Mouse (Mus musculus) ES-E14 (cell line): ENCODE measurements around the gene Rgs3. TPM values are rescaled to one million over a fixed set of nuclear protein-coding genes. Genes with fewer than 3 reads are reported as not detected.
"Not testable (repeated sequence)": the region's sequence is repeated elsewhere in the genome, so short reads cannot be mapped to it uniquely, and the experiment has no call there.

ENCODE experiments used
- DNase-seq: peaks from one replicate; pipeline ENCODE4 v3.0.0-alpha.2; 2013; ENCODE audit warnings: low read depth, low spot score
- H3K27ac ChIP-seq: 2 replicates; pipeline ENCODE4 v1.5.1; 2012; ENCODE audit warnings: low read depth, mild to moderate bottlenecking, low read length, moderate library complexity, mixed read lengths; ENCODE audit not compliant: poor library complexity, insufficient read depth, severe bottlenecking
- H3K36me3 ChIP-seq: 2 replicates; pipeline ENCODE4 v1.6.1; 2012; ENCODE audit warnings: mild to moderate bottlenecking, low read length, moderate library complexity, mixed read lengths; ENCODE audit not compliant: control insufficient read depth, poor library complexity, insufficient read depth, severe bottlenecking
- H3K4me1 ChIP-seq, 2 experiments: fragments of 150-350 bp in 1 of 2; sonication (generic) in 1 of 2; 2 replicates each; pipeline ENCODE4 v1.6.1; 2012; ENCODE audit warnings: low read length in 2 of 2, mild to moderate bottlenecking in 1 of 2, mixed read lengths in 1 of 2; ENCODE audit not compliant: control insufficient read depth in 2 of 2, insufficient read depth in 2 of 2, poor library complexity in 1 of 2
- H3K4me3 ChIP-seq, 2 experiments: fragments of 150-350 bp in 1 of 2; sonication (generic) in 1 of 2; 2 replicates each; pipeline ENCODE4 v1.5.1; 2012; ENCODE audit warnings: low read length in 2 of 2, low read depth in 1 of 2, mild to moderate bottlenecking in 1 of 2, mixed read lengths in 1 of 2; ENCODE audit not compliant: insufficient read depth in 1 of 2, poor library complexity in 1 of 2, severe bottlenecking in 1 of 2
- H3K9ac ChIP-seq: 2 replicates; pipeline ENCODE4 v1.6.1; 2012; ENCODE audit warnings: low read depth, mild to moderate bottlenecking, low read length, mixed read lengths; ENCODE audit not compliant: poor library complexity, insufficient read depth, severe bottlenecking
- H3K9me3 ChIP-seq: fragments of 150-350 bp; sonication (generic); 2 replicates; pipeline ENCODE4 v1.6.1; 2012; ENCODE audit warnings: low read depth, mild to moderate bottlenecking, low read length; ENCODE audit not compliant: control insufficient read depth, insufficient read depth
- CHD2 ChIP-seq: IDR thresholded peaks from 2 replicates; pipeline ENCODE4 v1.6.1; 2014; ENCODE audit warnings: mild to moderate bottlenecking, low read depth, low read length, inconsistent platforms
- HCFC1 ChIP-seq: IDR thresholded peaks from 2 replicates; pipeline ENCODE4 v1.6.1; 2012; ENCODE audit warnings: low read length, inconsistent platforms, borderline replicate concordance; ENCODE audit not compliant: insufficient read depth
- MAFK ChIP-seq: IDR thresholded peaks from 2 replicates; pipeline ENCODE4 v1.6.1; 2014; ENCODE audit warnings: mild to moderate bottlenecking, low read depth, low read length, inconsistent platforms; ENCODE audit not compliant: insufficient read depth
- ZC3H11A ChIP-seq: IDR thresholded peaks from 2 replicates; pipeline ENCODE4 v1.6.1; 2012; ENCODE audit warnings: low read depth, mild to moderate bottlenecking, inconsistent platforms, low read length, borderline replicate concordance
- ZNF384 ChIP-seq: IDR thresholded peaks from 2 replicates; pipeline ENCODE4 v1.6.1; 2012; ENCODE audit warnings: low read depth, low read length, inconsistent platforms
- in situ Hi-C, 2 experiments: fragments of 600-800 bp; cut with MboI; formaldehyde crosslinking; loops; one replicate each; pipeline ENCODE4 v1.15.1; 2025; ENCODE audit warnings: low sequenced_read_pairs in 2 of 2, inconsistent platforms in 1 of 2; ENCODE audit not compliant: unreplicated experiment in 2 of 2
- total RNA-seq: library from RNA; depleted of rRNA; stranded (reverse); fragments of 300-350 nt; gene quantifications from 2 replicates; pipeline ENCODE4 v1.2.3, GENCODE M21; 2012

The Rgs3 gene
- total RNA-seq, 1 experiment = 10.0 TPM

GRCm38 (mm10) chr4:62591326-62591725 lies 31.7 kb downstream of the Rgs3 start:
- H3K27ac ChIP-seq = no peak overlapping the region

DNA sequence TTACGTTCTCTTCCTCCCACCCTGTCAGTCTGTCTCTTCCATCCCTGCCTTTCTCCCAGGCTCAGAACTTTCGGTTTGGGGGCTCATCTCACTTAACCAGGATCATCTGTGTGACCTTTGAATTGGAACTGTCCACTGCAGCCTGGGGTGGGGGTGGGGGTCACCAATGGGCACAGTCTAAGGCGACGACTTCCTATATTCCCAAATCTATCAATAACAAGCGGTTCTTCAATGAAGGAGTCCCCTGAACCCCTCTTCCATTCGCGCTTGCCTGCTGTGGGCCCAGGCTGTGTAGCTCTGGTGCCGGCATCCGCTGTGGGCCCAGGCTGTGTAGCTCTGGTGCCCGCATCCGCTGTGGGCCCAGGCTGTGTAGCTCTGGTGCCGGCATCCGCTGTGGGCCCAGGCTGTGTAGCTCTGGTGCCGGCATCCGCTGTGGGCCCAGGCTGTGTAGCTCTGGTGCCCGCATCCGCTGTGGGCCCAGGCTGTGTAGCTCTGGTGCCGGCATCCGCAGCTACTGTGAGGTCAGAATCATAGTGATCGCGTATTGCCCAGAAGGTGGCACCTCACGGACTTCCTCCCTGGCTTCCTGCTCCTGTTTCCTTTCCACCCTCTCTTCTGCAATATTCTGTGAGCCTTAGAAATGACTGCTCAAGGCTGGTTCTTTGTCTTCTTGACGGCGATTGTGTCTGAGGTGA lies 34.0 kb downstream of the Rgs3 start:
- in situ Hi-C loops, H3K36me3 ChIP-seq, H3K27ac ChIP-seq, H3K9me3 ChIP-seq, H3K9ac ChIP-seq, H3K4me1 ChIP-seq, DNase-seq: not testable (repeated sequence)
- H3K4me3 ChIP-seq = peak overlapping the region; percentile 3 to 26; a peak in 1 of 4 replicates

More at GRCm38 (mm10) chr4:62591326-62591725, 31.7 kb downstream of the Rgs3 start:
- Histone ChIP-seq H3K9ac (no peak overlapping the region), H3K4me1 (peaks cover 0 to 4% of the 10 kb centered on the region in 2 experiments; a peak in 1 of 4 replicates), H3K4me3 (no peak overlapping the region), H3K9me3 (no peaks in the 10 kb centered on the region), H3K36me3 (no peaks in the 10 kb centered on the region)
- in situ Hi-C loops = no loop called here
- TF ChIP-seq CHD2 (no peak), MAFK (no peak), ZC3H11A (no peak), HCFC1 (no peak), ZNF384 (no peak)
- no peak for DNase-seq

DNA sequence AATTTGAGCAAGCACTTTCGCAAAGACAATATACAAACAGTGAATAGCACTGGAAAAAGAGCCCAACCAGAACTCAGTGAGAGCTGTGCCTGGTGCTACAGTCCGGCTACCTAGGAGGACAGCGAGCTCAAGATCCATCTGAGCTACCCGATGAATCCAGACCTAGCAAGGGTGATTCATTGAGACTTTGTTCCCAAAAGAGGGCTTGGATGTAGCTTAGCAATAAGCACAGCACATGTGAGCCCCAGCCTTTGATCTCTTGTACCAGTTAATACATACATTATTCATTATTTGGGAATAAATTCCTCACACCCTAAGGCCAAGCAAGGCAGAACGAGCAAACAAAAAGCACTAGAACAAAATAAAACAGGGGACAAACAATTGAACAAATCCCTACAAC lies 34.8 kb downstream of the Rgs3 start:
- DNase-seq = no peak
- H3K36me3 ChIP-seq = no peaks in the 10 kb centered on the region
- no peaks in the 10 kb centered on the region for H3K9me3 ChIP-seq
- H3K4me3 ChIP-seq = no peak overlapping the region
- H3K4me1 ChIP-seq = 0 out of 4 replicates have a peak, but pooled peaks cover 0 to 2% of the 10 kb centered on the region in 2 experiments
- no peak overlapping the region for H3K9ac ChIP-seq
- H3K27ac ChIP-seq = no peak overlapping the region
- TF ChIP-seq HCFC1 (no peak), ZNF384 (no peak), CHD2 (no peak), ZC3H11A (no peak), MAFK (no peak)
- in situ Hi-C loops = no loop called here

- no peaks in the 10 kb centered on the region for H3K36me3 ChIP-seq
- 0 out of 4 replicates have a peak, but pooled peaks cover 0 to 2% of the 10 kb centered on the region in 2 experiments for H3K4me1 ChIP-seq
- H3K9ac ChIP-seq = no peak overlapping the region
- no peak overlapping the region for H3K27ac ChIP-seq
- DNase-seq = no peak
- TF ChIP-seq MAFK = no peak
- no peak for TF ChIP-seq ZC3H11A
- no peak for TF ChIP-seq ZNF384
- no peak for TF ChIP-seq HCFC1
- no peak for TF ChIP-seq CHD2
- no peaks in the 10 kb centered on the region for H3K9me3 ChIP-seq
- in situ Hi-C loops = no loop called here
- H3K4me3 ChIP-seq = no peak overlapping the region
Measured at GRCm38 (mm10) chr4:62596051-62596450, 36.4 kb downstream of the Rgs3 start.

- Histone ChIP-seq H3K4me1 (no peaks in the 10 kb centered on the region), H3K27ac (no peak overlapping the region), H3K9ac (no peak overlapping the region), H3K36me3 (no peaks in the 10 kb centered on the region), H3K4me3 (no peak overlapping the region), H3K9me3 (no peaks in the 10 kb centered on the region)
- in situ Hi-C loops = no loop called here
- DNase-seq = no peak
- TF ChIP-seq HCFC1 = no peak
- TF ChIP-seq ZC3H11A = no peak
- no peak for TF ChIP-seq CHD2
- no peak for TF ChIP-seq MAFK
- no peak for TF ChIP-seq ZNF384
Measured at GRCm38 (mm10) chr4:62600549-62600948, 40.9 kb downstream of the Rgs3 start.
